Mouse (Mus musculus): ENCODE data around the gene Stk4. TPM values are rescaled to one million over a fixed set of nuclear protein-coding genes. Genes with fewer than 3 reads are reported as not detected.

Gene Stk4
- polyA plus RNA-seq, 1 experiment from 2014 or later: 16.3 TPM

DNA sequence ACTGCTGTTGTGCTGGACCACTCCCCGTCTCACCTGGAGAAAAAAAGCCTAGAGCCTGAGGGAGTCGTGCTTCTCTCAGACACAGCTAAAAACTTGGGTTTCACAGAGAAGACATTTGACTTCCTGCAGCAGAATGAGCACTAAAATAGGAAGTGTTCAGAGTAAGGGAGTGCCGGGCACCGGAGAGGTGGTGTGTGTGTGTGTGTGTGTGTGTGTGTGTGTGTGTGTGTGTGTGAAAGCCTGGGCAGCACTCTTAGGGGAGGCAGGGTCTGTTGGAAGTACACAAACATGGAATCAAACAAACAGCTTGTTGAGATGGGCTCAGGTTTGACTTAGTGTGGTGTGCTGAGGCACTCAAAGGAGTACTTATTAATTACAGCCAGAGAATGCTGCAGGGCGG is 5.0 kb downstream of the Stk4 start:
- Histone ChIP-seq H3K4me1 (ENCODE audit: control insufficient read depth, insufficient read depth, low read depth, low read length) (peaks cover 10% of the 10 kb centered on the region), H3K36me3 (ENCODE audit: control insufficient read depth, insufficient read depth, low read length) (peaks cover 2% of the 10 kb centered on the region), H3K4me3 (ENCODE audit: low read length) (peak overlapping the region; percentile 62), H3K27me3 (replicated peaks; ENCODE audit: control insufficient read depth, insufficient read depth, low read length) (no peaks in the 10 kb centered on the region), H3K4me2 (ENCODE audit: low read length) (peak overlapping the region; percentile 70), H3K27ac (ENCODE audit: low read depth, low read length) (no peak overlapping the region), H3K9ac (ENCODE audit: low read depth, low read length) (0 out of 2 replicates have a peak overlapping the region, but pooled peaks have one; percentile 23), H3K9me3 (ENCODE audit: control insufficient read depth, low read length) (no peaks in the 10 kb centered on the region)
- 58% methylated on average over 5 of the region's 5 CpGs for WGBS
- no peak for ATAC-seq

DNA sequence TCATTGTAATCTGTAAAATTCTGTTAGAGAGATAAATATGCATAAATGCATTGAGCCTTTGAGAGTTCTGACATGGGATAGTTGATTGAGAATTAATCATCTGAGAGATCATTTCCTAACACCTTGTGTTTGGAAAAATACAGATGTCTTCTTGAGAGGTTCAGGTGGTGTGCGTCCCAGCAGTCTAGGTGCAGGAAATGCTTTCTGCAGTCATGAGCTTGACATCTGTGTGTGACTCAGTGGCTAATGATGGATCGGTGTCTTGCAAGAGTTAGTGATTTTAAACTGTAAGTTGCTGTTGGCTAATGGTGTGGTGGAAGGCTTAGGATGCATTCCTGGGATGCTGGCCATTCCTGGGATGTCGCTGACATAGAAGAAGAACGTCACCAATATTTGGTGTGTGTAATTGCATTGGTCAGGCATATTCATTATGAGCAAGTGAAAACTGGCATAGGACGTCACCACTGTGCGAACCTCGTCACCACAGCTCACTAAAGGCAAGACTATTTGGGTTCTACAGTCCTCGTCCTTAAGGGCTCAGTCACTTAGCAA is 6.8 kb downstream of the Stk4 start:
- 94% methylated on average over 8 of the region's 8 CpGs for WGBS
- no peak for ATAC-seq

DNA sequence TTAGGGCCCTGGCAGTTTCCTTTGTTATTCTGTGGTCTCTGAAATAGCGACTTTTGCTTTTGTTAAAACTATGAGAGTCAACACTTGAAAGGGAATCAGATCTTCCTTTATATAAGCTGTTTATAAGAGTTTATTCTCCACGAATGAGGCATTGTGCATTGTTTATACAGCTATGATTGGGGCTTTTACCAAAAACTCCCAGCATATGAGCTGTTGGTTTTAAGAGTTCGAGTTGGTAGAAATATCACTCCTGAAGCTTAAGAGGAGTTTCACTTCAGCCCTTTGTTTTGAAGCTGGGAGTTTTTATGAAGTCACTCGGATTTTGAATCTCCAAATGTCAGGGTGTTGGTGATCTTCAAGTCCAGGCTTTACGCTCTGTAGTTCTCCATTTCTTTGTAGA is 7.8 kb downstream of the Stk4 start:
- Histone ChIP-seq H3K27me3 (replicated peaks; ENCODE audit: control insufficient read depth, insufficient read depth, low read length) (no peaks in the 10 kb centered on the region), H3K27ac (ENCODE audit: low read depth, low read length) (no peak overlapping the region), H3K4me1 (ENCODE audit: control insufficient read depth, insufficient read depth, low read depth, low read length) (peaks cover 10% of the 10 kb centered on the region), H3K4me2 (ENCODE audit: low read length) (no peak overlapping the region), H3K36me3 (ENCODE audit: control insufficient read depth, insufficient read depth, low read length) (peaks cover 16% of the 10 kb centered on the region), H3K9ac (ENCODE audit: low read depth, low read length) (no peak overlapping the region), H3K9me3 (ENCODE audit: control insufficient read depth, low read length) (no peaks in the 10 kb centered on the region), H3K4me3 (ENCODE audit: low read length) (no peak overlapping the region)
- WGBS: 91% methylated on average over 5 of the region's 5 CpGs
- ATAC-seq: no peak

More for the DNA sequence above, 6.8 kb downstream of the Stk4 start:
- Histone ChIP-seq H3K9ac (ENCODE audit: low read depth, low read length) (no peak overlapping the region), H3K36me3 (ENCODE audit: control insufficient read depth, insufficient read depth, low read length) (peaks cover 14% of the 10 kb centered on the region), H3K4me1 (ENCODE audit: control insufficient read depth, insufficient read depth, low read depth, low read length) (peaks cover 10% of the 10 kb centered on the region), H3K4me3 (ENCODE audit: low read length) (no peak overlapping the region), H3K27ac (ENCODE audit: low read depth, low read length) (no peak overlapping the region), H3K4me2 (ENCODE audit: low read length) (no peak overlapping the region), H3K27me3 (replicated peaks; ENCODE audit: control insufficient read depth, insufficient read depth, low read length) (no peaks in the 10 kb centered on the region), H3K9me3 (ENCODE audit: control insufficient read depth, low read length) (no peaks in the 10 kb centered on the region)

DNA sequence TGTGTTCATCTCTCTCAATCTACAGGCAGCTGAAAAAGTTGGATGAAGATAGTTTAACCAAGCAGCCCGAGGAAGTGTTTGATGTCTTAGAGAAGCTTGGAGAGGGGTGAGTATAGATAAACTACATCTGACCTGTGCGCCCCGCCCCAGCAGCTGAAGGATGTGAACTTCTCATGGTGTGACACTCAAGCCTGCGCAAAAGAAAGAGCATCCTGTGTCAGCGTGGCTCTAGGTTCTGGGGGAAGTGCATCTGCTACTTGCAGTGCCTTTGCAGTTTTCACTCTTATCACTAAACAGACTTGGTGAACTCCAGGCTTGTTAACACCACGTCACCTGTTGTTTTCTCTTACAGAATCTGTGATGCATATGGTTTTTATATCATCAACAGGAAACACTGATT is 9.4 kb downstream of the Stk4 start:
- no peak for ATAC-seq
- no peaks in the 10 kb centered on the region for H3K27me3 ChIP-seq (replicated peaks; ENCODE audit: control insufficient read depth, insufficient read depth, low read length)
- no peak overlapping the region for H3K27ac ChIP-seq (ENCODE audit: low read depth, low read length)
- no peak overlapping the region for H3K9ac ChIP-seq (ENCODE audit: low read depth, low read length)
- H3K9me3 ChIP-seq (ENCODE audit: control insufficient read depth, low read length): no peaks in the 10 kb centered on the region
- peaks cover 22% of the 10 kb centered on the region for H3K36me3 ChIP-seq (ENCODE audit: control insufficient read depth, insufficient read depth, low read length)
- peaks cover 9% of the 10 kb centered on the region for H3K4me1 ChIP-seq (ENCODE audit: control insufficient read depth, insufficient read depth, low read depth, low read length)
- no peak overlapping the region for H3K4me2 ChIP-seq (ENCODE audit: low read length)
- WGBS: 95% methylated on average over 6 of the region's 6 CpGs
- H3K4me3 ChIP-seq (ENCODE audit: low read length): no peak overlapping the region

DNA sequence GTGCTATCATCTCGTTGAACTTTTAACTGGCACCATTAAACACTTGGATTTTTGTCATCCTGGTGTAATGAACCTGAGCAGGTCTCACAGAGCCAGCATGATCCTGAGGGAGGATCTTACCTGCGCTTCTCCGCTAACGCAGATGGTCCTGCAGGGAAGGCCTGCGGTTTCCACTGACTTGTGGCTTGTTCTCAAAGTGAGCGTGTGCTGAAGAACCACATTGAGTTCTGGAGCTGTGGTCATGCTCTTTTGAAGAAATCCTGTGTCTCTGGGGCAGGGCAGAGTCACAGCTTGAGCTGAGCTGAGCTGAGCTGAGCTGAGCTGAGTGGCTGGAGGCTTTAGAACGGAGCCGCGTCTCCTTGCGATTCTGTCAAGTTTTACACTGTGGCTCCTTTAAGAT is 11.5 kb downstream of the Stk4 start:
- no peak overlapping the region for H3K27ac ChIP-seq (ENCODE audit: low read depth, low read length)
- no peaks in the 10 kb centered on the region for H3K27me3 ChIP-seq (replicated peaks; ENCODE audit: control insufficient read depth, insufficient read depth, low read length)
- H3K4me3 ChIP-seq (ENCODE audit: low read length): no peak overlapping the region
- no peak overlapping the region for H3K9ac ChIP-seq (ENCODE audit: low read depth, low read length)
- no peaks in the 10 kb centered on the region for H3K9me3 ChIP-seq (ENCODE audit: control insufficient read depth, low read length)
- WGBS: 98% methylated on average over 10 of the region's 10 CpGs
- H3K4me1 ChIP-seq (ENCODE audit: control insufficient read depth, insufficient read depth, low read depth, low read length): no peaks in the 10 kb centered on the region
- peaks cover 25% of the 10 kb centered on the region for H3K36me3 ChIP-seq (ENCODE audit: control insufficient read depth, insufficient read depth, low read length)
- no peak overlapping the region for H3K4me2 ChIP-seq (ENCODE audit: low read length)
- no peak for ATAC-seq

DNA sequence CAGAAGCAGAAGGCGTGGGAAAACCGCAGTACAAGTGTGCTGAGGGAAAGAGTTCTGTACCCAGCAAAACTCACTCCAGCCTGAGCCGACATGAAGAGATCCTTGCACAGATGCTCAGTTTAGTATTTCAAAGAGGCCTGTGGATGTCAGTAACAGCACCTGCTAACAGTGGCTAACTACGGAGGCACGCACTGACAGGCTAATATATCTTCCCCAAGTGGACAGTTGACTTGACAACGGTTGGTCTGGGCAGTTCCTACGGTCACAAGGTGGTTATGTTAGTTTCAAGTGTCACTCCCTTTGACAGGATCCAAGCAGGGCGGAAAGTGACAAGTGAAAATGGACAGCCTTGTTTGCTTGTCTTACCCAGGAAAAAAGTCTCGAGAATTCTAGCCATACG is 12.1 kb downstream of the Stk4 start:
- ATAC-seq: no peak
- no peak overlapping the region for H3K4me3 ChIP-seq (ENCODE audit: low read length)
- H3K36me3 ChIP-seq (ENCODE audit: control insufficient read depth, insufficient read depth, low read length): peaks cover 28% of the 10 kb centered on the region
- no peak overlapping the region for H3K27ac ChIP-seq (ENCODE audit: low read depth, low read length)
- no peaks in the 10 kb centered on the region for H3K27me3 ChIP-seq (replicated peaks; ENCODE audit: control insufficient read depth, insufficient read depth, low read length)
- H3K4me2 ChIP-seq (ENCODE audit: low read length): no peak overlapping the region
- no peaks in the 10 kb centered on the region for H3K4me1 ChIP-seq (ENCODE audit: control insufficient read depth, insufficient read depth, low read depth, low read length)
- WGBS: 95% methylated on average over 10 of the region's 10 CpGs
- no peak overlapping the region for H3K9ac ChIP-seq (ENCODE audit: low read depth, low read length)
- H3K9me3 ChIP-seq (ENCODE audit: control insufficient read depth, low read length): no peaks in the 10 kb centered on the region

DNA sequence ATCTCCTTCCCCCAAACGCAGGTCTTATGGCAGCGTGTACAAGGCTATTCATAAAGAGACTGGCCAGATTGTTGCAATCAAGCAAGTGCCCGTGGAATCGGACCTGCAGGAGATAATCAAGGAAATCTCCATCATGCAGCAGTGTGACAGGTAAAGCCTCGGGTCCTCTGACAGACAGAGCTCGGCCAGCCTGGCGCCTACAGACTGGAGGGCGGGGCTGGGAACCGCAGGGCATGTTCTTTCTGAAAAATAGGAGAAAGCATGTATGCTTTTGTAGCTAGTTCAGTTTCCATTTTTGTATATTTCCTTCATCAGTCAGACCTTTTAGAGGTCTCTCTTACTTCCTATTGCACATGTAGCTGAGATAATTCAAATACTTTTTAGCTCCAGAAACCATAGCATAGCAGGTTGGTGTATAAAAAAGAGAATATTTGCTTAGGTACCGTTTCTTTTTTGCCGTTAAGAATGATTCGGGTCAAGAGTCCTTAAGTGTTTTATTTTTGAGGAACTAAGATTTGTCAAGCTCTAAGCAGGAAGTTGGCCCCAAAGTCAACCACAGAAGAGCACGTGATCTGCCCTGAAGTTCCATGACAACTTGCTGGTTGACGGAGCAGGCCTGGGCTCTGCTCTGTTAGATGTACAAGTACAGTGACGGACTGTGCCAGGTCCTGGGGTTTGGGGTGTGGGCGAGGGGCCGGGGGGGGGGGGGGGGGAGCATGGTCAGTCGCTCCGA is 13.7 kb downstream of the Stk4 start:
- Histone ChIP-seq H3K27me3 (replicated peaks; ENCODE audit: control insufficient read depth, insufficient read depth, low read length) (no peaks in the 10 kb centered on the region), H3K9ac (ENCODE audit: low read depth, low read length) (no peak overlapping the region), H3K4me1 (ENCODE audit: control insufficient read depth, insufficient read depth, low read depth, low read length) (no peaks in the 10 kb centered on the region), H3K4me3 (ENCODE audit: low read length) (no peak overlapping the region), H3K4me2 (ENCODE audit: low read length) (no peak overlapping the region), H3K36me3 (ENCODE audit: control insufficient read depth, insufficient read depth, low read length) (peaks cover 28% of the 10 kb centered on the region), H3K27ac (ENCODE audit: low read depth, low read length) (no peak overlapping the region), H3K9me3 (ENCODE audit: control insufficient read depth, low read length) (no peaks in the 10 kb centered on the region)
- 93% methylated on average over 16 of the region's 19 CpGs for WGBS
- no peak for ATAC-seq

DNA sequence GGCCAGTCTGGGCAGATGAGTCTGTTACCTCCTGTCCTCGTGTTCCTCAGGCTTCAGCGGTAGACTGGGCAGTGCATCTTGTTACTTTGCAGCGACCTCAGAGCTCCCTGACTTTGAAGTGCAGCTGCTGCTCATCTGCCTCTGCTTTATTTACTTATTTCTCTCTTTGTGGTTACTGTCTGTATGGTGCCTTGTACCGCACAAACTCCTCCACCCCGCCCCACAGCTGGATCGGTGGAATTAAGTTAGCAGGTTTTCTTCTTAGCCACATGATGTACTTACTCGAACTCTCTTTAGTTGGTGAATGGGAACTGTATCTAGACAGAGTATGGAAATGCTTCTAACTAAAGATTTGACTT is 14.2 kb downstream of the Stk4 start:
- H3K9me3 ChIP-seq (ENCODE audit: control insufficient read depth, low read length): no peaks in the 10 kb centered on the region
- H3K4me1 ChIP-seq (ENCODE audit: control insufficient read depth, insufficient read depth, low read depth, low read length): no peaks in the 10 kb centered on the region
- no peak overlapping the region for H3K4me3 ChIP-seq (ENCODE audit: low read length)
- no peaks in the 10 kb centered on the region for H3K27me3 ChIP-seq (replicated peaks; ENCODE audit: control insufficient read depth, insufficient read depth, low read length)
- H3K36me3 ChIP-seq (ENCODE audit: control insufficient read depth, insufficient read depth, low read length): peaks cover 30% of the 10 kb centered on the region
- no peak overlapping the region for H3K4me2 ChIP-seq (ENCODE audit: low read length)
- no peak overlapping the region for H3K27ac ChIP-seq (ENCODE audit: low read depth, low read length)
- WGBS: 95% methylated on average over 7 of the region's 7 CpGs
- no peak for ATAC-seq
- H3K9ac ChIP-seq (ENCODE audit: low read depth, low read length): no peak overlapping the region

DNA sequence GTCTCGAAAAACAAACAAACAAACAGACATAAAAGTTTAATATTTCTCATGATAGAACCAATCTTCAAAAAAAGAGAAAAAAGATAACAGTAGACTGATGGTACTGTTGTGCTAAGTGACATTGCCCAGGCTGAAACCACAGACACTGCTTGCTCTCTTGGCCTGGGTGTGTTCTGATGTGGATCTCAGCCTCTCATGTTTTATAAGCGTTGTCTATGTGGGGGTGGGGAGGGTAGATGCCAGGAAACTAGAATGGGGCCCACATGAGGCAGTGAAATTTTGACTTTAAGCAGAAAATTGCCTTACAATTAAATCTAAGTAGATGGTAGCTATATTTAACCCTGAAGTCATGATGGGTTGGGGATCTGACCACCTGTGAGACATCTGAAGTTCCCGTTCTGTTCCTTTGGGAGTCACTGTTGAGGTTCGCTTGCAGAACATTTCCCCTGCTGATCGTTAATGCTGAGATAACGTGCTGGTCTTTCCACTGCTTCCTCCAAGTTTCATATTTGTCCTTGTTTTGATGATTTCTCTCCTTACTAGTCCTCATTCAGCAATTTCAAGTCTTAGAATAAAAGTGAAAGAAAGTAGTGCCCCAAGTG is 17.4 kb downstream of the Stk4 start:
- 92% methylated on average over 6 of the region's 6 CpGs for WGBS

More for the DNA sequence above, 17.4 kb downstream of the Stk4 start:
- Histone ChIP-seq H3K27me3 (replicated peaks; ENCODE audit: control insufficient read depth, insufficient read depth, low read length) (no peaks in the 10 kb centered on the region), H3K9ac (ENCODE audit: low read depth, low read length) (no peak overlapping the region), H3K4me1 (ENCODE audit: control insufficient read depth, insufficient read depth, low read depth, low read length) (no peaks in the 10 kb centered on the region), H3K9me3 (ENCODE audit: control insufficient read depth, low read length) (no peaks in the 10 kb centered on the region), H3K4me2 (ENCODE audit: low read length) (no peak overlapping the region), H3K4me3 (ENCODE audit: low read length) (no peak overlapping the region), H3K27ac (ENCODE audit: low read depth, low read length) (no peak overlapping the region), H3K36me3 (ENCODE audit: control insufficient read depth, insufficient read depth, low read length) (peaks cover 14% of the 10 kb centered on the region; the same call in 1 of the 2 replicates)
- ATAC-seq: no peak

Measured in hindbrain, embryonic 16.5 days (tissue).